In the genomic region with DNA sequence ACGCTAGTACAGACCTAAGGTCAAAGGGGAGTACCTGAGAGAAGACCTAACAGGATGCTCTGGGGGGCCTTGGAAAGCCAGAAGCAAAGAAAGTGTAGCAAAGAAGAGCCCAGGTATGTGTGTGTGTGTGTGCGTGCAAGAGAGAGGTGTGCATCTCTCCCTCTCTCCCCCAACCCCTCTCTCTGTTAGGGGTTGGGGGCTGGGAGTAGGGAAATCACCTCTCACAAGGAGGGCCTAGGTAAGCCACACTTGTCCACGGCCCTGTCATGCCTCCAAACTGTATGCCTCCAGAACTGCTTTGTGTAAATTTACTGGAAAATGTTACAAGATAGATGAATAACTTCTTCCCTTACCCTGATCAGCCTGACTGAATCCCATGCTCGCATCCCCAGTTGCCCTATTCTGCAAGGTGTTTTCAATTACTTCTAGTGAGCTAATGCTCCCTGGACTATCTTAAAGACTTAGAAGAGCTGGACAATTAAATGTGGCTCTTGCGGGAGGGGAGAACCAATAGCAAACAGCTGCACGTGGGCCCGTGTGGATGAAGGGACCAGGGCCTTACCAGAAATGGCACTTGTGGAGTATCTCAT, we compare ENCODE assay signal across 30 mouse cellular contexts. TPM values are rescaled to one million over a fixed set of nuclear protein-coding genes. Genes with fewer than 3 reads are reported as not detected.
A peak's percentile ranks its signal among the peaks of the same experiment; 100 is the strongest.
DNase-seq lines count a peak whose midpoint lies in the region; ATAC-seq lines count a peak whose summit lies in the region.
"Had no signal": no experiment of that assay in that cellular context is flagged by ENCODE, and none has a peak within 500 bp of the region (broad histone marks: within the 10 kb centered on the region; RNA-seq: fewer than 3 reads in every experiment).

No protein-coding gene starts in this region.

- H3K4me2 ChIP-seq in hindbrain, embryonic 14.5 days (replicated peaks) = no peak overlapping the region
- H3K4me2 ChIP-seq in hindbrain, embryonic 12.5 days (replicated peaks) = no peak overlapping the region
- no peak overlapping the region for H3K4me2 ChIP-seq in embryonic facial prominence, embryonic 12.5 days (replicated peaks)
- H3K4me2 ChIP-seq in limb, embryonic 12.5 days = no peak overlapping the region
- no peak overlapping the region for H3K4me2 ChIP-seq in neural tube, embryonic 15.5 days
- H3K4me2 ChIP-seq: kidney, embryonic 15.5 days; liver, embryonic 13.5 days; midbrain, embryonic 12.5 days had no signal

- 0 out of 2 replicates have a peak, but pooled peaks have one; percentile 31 for ATAC-seq in hindbrain, embryonic 14.5 days (ENCODE audit: low FRiP score)
- ATAC-seq in hindbrain, embryonic 12.5 days (ENCODE audit: low FRiP score) = no peak
- ATAC-seq in embryonic facial prominence, embryonic 12.5 days (ENCODE audit: insufficient number of reproducible peaks, insufficient read depth, low FRiP score, low TSS enrichment) = no peak; the same call in 1 of the 2 replicates
- ATAC-seq in limb, embryonic 12.5 days (ENCODE audit: insufficient number of reproducible peaks, insufficient read depth, low FRiP score, low TSS enrichment, low read depth) = peak; percentile 52
- ATAC-seq in neural tube, embryonic 15.5 days (ENCODE audit: low FRiP score) = peak; percentile 61; the same call in 1 of the 2 replicates
- ATAC-seq: forebrain, embryonic 14.5 days; lung, postnatal 0 days; Patski had no signal

- 86% methylated on average over 7 of the region's 7 CpGs for WGBS in hindbrain, embryonic 14.5 days
- 89% methylated on average over 7 of the region's 7 CpGs for WGBS in hindbrain, embryonic 12.5 days
- 51% methylated on average over 7 of the region's 7 CpGs for WGBS in embryonic facial prominence, embryonic 12.5 days
- WGBS in limb, embryonic 12.5 days = 44% methylated on average over 7 of the region's 7 CpGs
- 65% methylated on average over 7 of the region's 7 CpGs for WGBS in neural tube, embryonic 15.5 days

- H3K27ac ChIP-seq in hindbrain, embryonic 14.5 days = no peak overlapping the region
- H3K27ac ChIP-seq in hindbrain, embryonic 12.5 days = no peak overlapping the region
- H3K27ac ChIP-seq in embryonic facial prominence, embryonic 12.5 days = 0 out of 2 replicates have a peak overlapping the region, but pooled peaks have one; percentile 11
- H3K27ac ChIP-seq in limb, embryonic 12.5 days = no peak overlapping the region; the same call in 1 of the 2 replicates
- no peak overlapping the region for H3K27ac ChIP-seq in neural tube, embryonic 15.5 days (replicated peaks)
- H3K27ac ChIP-seq: kidney, embryonic 15.5 days; layer of hippocampus, adult 2 months; left cerebral cortex, adult 2 months; liver, embryonic 13.5 days; midbrain, embryonic 12.5 days; stomach, postnatal 0 days had no signal

- no peak overlapping the region for H3K4me3 ChIP-seq in hindbrain, embryonic 14.5 days (replicated peaks; ENCODE audit: low read length)
- H3K4me3 ChIP-seq in hindbrain, embryonic 12.5 days = no peak overlapping the region
- H3K4me3 ChIP-seq in embryonic facial prominence, embryonic 12.5 days = no peak overlapping the region
- no peak overlapping the region for H3K4me3 ChIP-seq in limb, embryonic 12.5 days (replicated peaks)
- no peak overlapping the region for H3K4me3 ChIP-seq in neural tube, embryonic 15.5 days (replicated peaks)
- H3K4me3 ChIP-seq: kidney, embryonic 15.5 days; layer of hippocampus, adult 2 months; left cerebral cortex, adult 2 months; liver, embryonic 13.5 days; megakaryocyte, embryonic 14.5 days; midbrain, embryonic 12.5 days; myocyte had no signal

- DNase-seq in hindbrain, embryonic 14.5 days (ENCODE audit: low spot score) = no peak
- DNase-seq in adrenal gland, adult 8-10 months = no peak
- no peak for DNase-seq in testis, postnatal 14 days (ENCODE audit: low spot score)
- DNase-seq: adrenal gland, postnatal 25 days; cerebellum, adult 2 months; cerebellum, postnatal 14 days; gastrocnemius, postnatal 36 days; heart, postnatal 14 days; kidney, adult 11 months; kidney, postnatal 36 days; left cerebral cortex, postnatal 4 days; liver, embryonic 13.5 days; lung, adult 18-20 months; lung, postnatal 4 days; thymus, adult 2 months; thymus, postnatal 36 days had no signal

- H3K27me3 ChIP-seq in hindbrain, embryonic 14.5 days (ENCODE audit: control insufficient read depth, insufficient read depth, low read length) = no peaks in the 10 kb centered on the region
- H3K27me3 ChIP-seq in hindbrain, embryonic 12.5 days = no peaks in the 10 kb centered on the region
- H3K27me3 ChIP-seq in embryonic facial prominence, embryonic 12.5 days = no peaks in the 10 kb centered on the region
- no peaks in the 10 kb centered on the region for H3K27me3 ChIP-seq in limb, embryonic 12.5 days
- no peaks in the 10 kb centered on the region for H3K27me3 ChIP-seq in neural tube, embryonic 15.5 days (replicated peaks)
- H3K27me3 ChIP-seq: kidney, embryonic 15.5 days; liver, embryonic 13.5 days; megakaryocyte, embryonic 14.5 days; midbrain, embryonic 12.5 days; Patski had no signal

- H3K4me1 ChIP-seq in hindbrain, embryonic 14.5 days (replicated peaks; ENCODE audit: control insufficient read depth, insufficient read depth, low read length) = no peaks in the 10 kb centered on the region
- no peaks in the 10 kb centered on the region for H3K4me1 ChIP-seq in hindbrain, embryonic 12.5 days
- peaks cover 11% of the 10 kb centered on the region for H3K4me1 ChIP-seq in embryonic facial prominence, embryonic 12.5 days
- H3K4me1 ChIP-seq in limb, embryonic 12.5 days (replicated peaks) = peaks cover 28% of the 10 kb centered on the region
- H3K4me1 ChIP-seq in neural tube, embryonic 15.5 days = peaks cover 3% of the 10 kb centered on the region; the same call in 1 of the 2 replicates
- H3K4me1 ChIP-seq: liver, embryonic 13.5 days; midbrain, embryonic 12.5 days had no signal

- H3K9ac ChIP-seq in hindbrain, embryonic 14.5 days = no peak overlapping the region
- H3K9ac ChIP-seq in hindbrain, embryonic 12.5 days = no peak overlapping the region
- no peak overlapping the region for H3K9ac ChIP-seq in embryonic facial prominence, embryonic 12.5 days
- H3K9ac ChIP-seq in limb, embryonic 12.5 days (replicated peaks) = no peak overlapping the region
- no peak overlapping the region for H3K9ac ChIP-seq in neural tube, embryonic 15.5 days (replicated peaks)
- H3K9ac ChIP-seq: kidney, embryonic 15.5 days; liver, embryonic 13.5 days; midbrain, embryonic 12.5 days had no signal

- H3K36me3 ChIP-seq in hindbrain, embryonic 14.5 days (replicated peaks; ENCODE audit: control insufficient read depth, insufficient read depth) = no peaks in the 10 kb centered on the region
- H3K36me3 ChIP-seq in hindbrain, embryonic 12.5 days = no peaks in the 10 kb centered on the region
- no peaks in the 10 kb centered on the region for H3K36me3 ChIP-seq in embryonic facial prominence, embryonic 12.5 days
- no peaks in the 10 kb centered on the region for H3K36me3 ChIP-seq in limb, embryonic 12.5 days
- H3K36me3 ChIP-seq in neural tube, embryonic 15.5 days = no peaks in the 10 kb centered on the region
- H3K36me3 ChIP-seq: kidney, embryonic 15.5 days; liver, embryonic 13.5 days; midbrain, embryonic 12.5 days had no signal

- no peaks in the 10 kb centered on the region for H3K9me3 ChIP-seq in hindbrain, embryonic 14.5 days (ENCODE audit: control insufficient read depth, low read length)
- no peaks in the 10 kb centered on the region for H3K9me3 ChIP-seq in hindbrain, embryonic 12.5 days (replicated peaks)
- H3K9me3 ChIP-seq in embryonic facial prominence, embryonic 12.5 days = no peaks in the 10 kb centered on the region
- peaks cover 3% of the 10 kb centered on the region; the same call in 1 of the 2 replicates for H3K9me3 ChIP-seq in limb, embryonic 12.5 days
- H3K9me3 ChIP-seq in neural tube, embryonic 15.5 days (replicated peaks) = no peaks in the 10 kb centered on the region
- H3K9me3 ChIP-seq: kidney, embryonic 15.5 days; liver, embryonic 13.5 days; megakaryocyte, embryonic 14.5 days; midbrain, embryonic 12.5 days had no signal

RNA-seq across cellular contexts. Expression of a gene that starts 22.4 kb away (rescaled TPM):
- 2.8 and 3.4 TPM in 2 replicates for polyA plus RNA-seq in hindbrain, embryonic 14.5 days (2014; fragmentation: Nextera tagmentation; extraction: Ambion mirVana)
- polyA plus RNA-seq in hindbrain, embryonic 12.5 days (2016; fragmentation: Nextera tagmentation; extraction: Ambion mirVana) = 8.5 and 9.8 TPM in 2 replicates
- polyA plus RNA-seq in embryonic facial prominence, embryonic 12.5 days (2016; fragmentation: Nextera tagmentation; extraction: Ambion mirVana) = 24.2 and 27.4 TPM in 2 replicates
- 25.5 and 30.4 TPM in 2 replicates for polyA plus RNA-seq in limb, embryonic 12.5 days (2016; fragmentation: Nextera tagmentation; extraction: Ambion mirVana)
- 3.3 and 7.8 TPM in 2 replicates for polyA plus RNA-seq in neural tube, embryonic 15.5 days (2015; fragmentation: Nextera tagmentation; extraction: Ambion mirVana)
- total RNA-seq in adrenal gland, adult 8-10 months (2022) = 10 to 100 TPM; 15.2 to 32.3 (median 24.5) TPM

Comparison
In these comparisons a context has a peak if more than half of its experiments do, and no peak if none do; other contexts are left out.
1. ATAC-seq: peak in hindbrain, embryonic 14.5 days (single experiment), limb, embryonic 12.5 days (single experiment) and neural tube, embryonic 15.5 days (single experiment); none in hindbrain, embryonic 12.5 days (single experiment) and embryonic facial prominence, embryonic 12.5 days (single experiment).